Mouse (Mus musculus): ENCODE data around the gene Slc23a3.

Slc23a3 gene

DNA sequence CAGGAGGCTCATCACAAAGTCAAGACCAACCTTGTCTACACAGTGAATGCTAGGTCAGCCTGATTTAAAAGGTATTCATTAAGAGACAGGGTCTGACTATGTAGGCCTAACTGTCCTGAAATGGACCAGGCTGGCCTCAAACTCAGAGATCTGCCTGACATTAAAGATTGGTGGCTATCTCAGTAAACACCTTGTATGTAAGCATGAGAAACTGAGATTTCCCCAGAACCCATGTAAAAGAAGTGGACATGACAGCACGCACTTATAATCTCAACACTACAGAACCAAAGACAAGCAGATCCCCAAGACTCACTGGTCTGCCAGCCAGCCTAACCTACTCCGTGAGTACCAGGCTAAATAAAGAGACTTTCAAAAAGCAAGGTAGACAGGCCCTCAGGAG, 4.8 kb upstream of the Slc23a3 start:
- DNase-seq (ENCODE audit: low read depth, low spot score) = no peak

DNA sequence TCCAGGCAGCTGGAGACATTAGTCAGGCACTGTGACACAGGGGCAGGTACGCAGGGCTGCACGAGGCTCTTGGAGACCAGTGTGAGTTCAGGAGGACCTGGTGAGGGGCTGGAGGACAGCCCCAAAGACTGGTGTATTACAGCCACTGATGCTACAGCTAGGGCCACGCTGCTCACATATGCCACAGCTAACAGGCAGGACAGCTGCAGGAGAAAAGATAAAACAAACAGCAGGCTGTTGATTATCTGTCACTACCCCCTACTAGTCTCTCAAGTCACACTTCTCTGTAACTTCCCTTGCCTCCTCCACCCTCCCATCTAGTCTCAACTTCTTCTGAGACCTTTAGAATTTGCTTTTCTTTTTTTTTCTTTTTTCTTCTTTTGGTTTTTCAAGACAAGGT, 3.0 kb upstream of the Slc23a3 start:
- DNase-seq (ENCODE audit: low read depth, low spot score) = no peak

DNA sequence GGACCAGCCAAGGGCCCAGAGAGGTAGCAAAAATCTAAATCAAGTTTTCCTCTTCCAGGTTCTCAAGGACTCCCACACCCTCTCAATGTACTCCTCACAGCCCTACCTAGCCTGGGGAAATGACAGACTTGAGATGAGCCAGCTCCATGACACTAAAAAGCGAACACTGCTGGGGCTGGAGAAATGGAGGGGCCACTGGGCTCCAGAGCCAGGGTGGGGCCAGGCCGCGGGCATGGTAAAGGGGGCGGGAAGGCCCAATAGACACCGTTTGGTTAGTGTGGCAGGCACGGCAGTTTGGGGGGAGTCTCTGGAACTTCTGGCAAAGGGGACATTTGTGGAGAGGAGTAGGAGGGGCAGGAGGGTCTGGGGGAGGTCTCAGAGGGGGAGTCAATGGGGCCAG, 2.6 kb upstream of the Slc23a3 start:
- DNase-seq (ENCODE audit: low read depth, low spot score) = no peak

DNA sequence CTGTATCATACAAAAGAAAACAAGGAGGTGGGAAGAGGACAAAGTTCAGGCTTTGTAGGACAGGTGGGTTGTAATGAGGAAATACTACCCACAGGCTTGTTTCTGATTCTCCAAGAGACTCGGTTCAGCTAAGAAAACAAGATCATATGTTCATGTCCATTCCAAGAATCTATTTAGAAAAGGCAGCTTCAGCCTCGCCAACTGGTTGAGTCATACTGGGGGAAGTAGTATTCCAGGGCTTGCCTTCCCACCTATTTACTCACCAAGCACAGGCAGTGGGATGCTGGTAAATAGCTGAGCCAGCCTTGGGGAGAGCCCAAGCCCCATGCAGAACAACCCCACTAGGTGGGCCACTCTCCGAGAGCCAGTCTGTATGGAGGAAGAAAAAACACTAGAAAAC, 5.0 kb downstream of the Slc23a3 start:
- no peak for DNase-seq (ENCODE audit: low read depth, low spot score)

DNA sequence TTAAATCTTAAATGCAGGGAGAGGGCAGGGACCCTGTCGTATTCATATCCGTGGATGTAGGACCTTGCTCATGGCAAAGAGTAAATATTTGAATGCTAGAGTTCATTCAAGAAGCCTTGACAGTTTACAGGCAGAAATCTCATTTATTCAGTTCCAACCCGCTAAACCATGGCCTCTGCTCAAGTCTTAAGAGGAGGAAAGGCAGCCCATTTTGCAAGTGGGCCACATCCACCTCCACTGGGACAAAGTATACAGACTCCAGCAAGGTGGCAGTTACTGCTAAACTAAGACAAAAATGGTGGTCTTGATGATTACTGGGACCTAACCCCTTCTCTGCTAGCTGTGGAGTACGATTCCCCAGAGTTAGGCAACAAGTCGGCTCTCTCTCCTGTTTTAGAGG, 8.3 kb downstream of the Slc23a3 start:
- no peak for DNase-seq (ENCODE audit: low read depth, low spot score)

DNA sequence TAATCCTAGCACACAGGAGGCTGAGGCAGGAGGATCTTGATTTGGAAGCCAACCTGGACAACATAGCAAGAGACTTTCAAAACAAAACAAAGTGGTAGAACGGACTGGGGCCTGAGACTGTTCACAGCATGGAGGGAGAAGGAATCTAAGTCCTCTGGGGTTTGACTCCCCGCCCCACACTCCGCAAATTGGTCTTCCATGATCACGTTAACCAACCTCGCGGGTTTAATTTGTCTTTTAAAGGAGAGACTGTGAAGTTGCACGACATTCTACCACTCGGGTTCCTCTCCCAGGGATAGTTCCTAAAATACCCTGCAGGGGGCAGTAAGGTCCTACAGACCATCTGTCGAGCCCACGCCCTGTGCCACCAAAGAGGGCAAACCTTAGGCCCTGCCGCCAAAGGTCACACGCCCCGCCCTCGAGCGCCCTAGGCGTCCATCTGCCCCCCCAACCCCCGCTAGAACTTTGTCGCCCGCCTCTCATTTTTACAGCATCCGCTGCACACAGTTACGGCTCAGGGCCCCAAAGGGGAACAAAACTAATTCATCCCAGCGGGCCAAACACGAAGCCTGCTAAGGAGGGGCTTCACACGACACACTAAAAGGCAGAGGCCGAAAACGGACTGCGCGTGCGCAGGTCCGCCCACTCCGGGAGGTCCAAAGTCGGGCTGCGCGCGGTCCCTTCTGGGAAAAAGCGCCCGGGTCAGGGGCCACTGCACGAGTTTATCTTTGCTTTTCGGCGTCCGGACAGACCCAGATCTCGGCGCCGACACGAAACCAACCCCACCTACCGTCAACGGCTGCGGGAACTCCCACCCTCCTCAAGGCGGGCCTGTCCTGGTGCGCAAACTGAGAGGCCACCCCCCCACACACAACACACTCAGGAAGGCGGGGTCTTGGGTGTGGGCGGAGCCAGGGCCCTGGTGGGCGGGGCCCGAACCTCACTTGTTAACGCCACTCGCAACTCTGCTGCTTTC, 9.1 kb downstream of the Slc23a3 start, which contains the start of gene Nhej1:
Nhej1 (minus strand) TSS at position 855 of the 976 bp plus-strand sequence.
- DNase-seq (ENCODE audit: low read depth, low spot score) = peak; percentile 96

DNA sequence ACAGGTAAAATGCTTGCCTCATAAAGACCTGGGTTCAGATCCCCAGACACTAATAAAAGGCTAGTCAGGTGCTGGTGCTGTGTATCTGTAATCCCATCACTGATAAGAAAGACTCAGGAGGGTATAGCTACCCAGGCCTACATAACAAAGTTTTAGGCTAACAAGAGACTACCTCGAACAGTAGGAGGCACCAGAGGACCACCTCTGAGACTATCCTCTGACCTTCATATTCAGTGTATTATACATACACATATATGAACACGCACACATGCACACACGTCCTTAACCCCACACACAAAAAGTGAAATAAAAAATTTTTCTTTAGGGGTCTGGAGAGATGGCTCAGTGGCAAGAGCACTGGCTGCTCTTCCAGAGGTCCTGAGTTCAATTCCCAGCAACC, 11.5 kb downstream of the Slc23a3 start:
- DNase-seq (ENCODE audit: low read depth, low spot score) = peak; percentile 21
